Mouse (Mus musculus): ENCODE results near the gene Camta1. TPM values are rescaled to one million over a fixed set of nuclear protein-coding genes. Genes with fewer than 3 reads are reported as not detected.

Gene Camta1
- total RNA-seq, 4 experiments from 2014 or later, result 236 to 299 (median 267) TPM

DNA sequence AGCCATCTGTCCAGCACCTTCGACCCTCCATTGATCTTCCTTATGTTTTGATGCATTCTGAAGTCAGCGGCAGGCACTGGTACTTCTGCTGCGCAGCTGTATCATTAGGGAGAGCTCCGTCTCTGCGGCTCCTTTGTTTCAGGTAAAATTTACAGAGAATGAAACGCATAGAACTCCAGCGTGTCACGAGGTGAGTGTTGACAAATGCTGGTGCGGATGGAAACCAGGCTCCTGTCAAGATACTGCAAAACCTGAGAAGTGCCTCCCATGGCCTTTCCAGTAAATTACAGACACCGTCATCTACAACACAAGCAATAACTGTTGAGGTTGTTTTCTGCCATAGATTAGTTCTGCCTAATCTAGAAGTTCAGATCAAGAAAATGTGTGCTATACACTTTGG, 328.2 kb downstream of the Camta1 start:
- no peak for DNase-seq (ENCODE audit: low spot score in 2 of 2)

DNA sequence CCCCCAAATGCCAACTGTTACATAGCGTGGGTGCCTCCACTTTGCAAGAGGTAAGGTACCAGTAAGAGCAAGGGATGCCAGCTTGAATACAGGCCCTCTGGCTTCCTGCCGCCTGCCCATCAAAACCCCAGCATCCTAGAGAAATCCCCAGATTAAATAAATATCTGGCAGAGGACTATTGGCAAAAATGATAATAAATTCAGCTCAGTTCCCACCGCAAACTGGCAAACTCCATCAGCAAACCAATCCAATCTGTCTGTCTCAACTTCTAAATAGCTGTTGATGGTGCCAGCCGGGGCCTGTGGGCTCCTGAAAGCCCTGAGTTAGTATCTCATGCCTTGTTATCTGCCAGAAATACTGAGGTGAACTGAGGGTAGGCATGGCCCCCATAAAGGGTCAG, 333.2 kb downstream of the Camta1 start:
- no peak for DNase-seq (ENCODE audit: low spot score in 2 of 2)

DNA sequence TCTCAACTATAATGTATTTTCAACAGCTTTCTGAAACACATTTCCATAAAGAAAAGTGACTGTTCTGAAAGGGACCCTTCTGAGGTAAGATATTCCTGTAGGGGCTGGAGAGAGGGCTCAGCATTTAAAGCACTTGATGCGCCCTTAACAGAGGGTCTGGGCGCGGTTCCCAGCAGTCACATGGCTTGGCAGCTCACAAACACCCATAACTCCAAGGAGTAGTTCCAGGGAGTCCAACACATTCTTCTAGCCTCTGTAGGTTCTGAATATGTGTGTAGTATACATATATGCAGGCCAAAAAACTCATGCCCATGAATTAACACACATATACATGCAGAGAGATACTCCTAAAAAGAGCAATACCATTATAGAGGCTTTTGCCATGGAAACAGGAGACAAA, 333.9 kb downstream of the Camta1 start:
- DNase-seq (ENCODE audit: low spot score in 2 of 2), result no peak

DNA sequence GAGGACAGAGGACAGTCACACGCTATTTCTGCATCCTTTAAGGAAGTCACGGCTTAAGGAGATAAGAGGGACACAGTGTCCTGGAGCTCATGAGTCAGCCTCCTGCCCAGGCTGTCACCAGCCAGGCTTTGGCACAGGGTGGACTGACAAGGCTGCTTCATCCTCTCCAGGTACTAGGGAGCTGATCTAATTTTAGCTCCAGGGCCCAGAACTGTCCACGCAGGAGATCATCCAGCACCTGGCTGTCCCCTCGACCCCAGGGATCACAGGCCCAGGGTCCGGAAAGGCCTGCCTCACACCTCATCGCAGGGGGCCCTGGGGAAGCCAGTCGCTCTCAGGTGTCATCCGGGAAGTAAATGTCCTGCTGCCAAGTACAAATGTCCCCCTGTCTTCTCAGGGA, 341.6 kb downstream of the Camta1 start:
- DNase-seq (ENCODE audit: low spot score in 2 of 2), result no peak

DNA sequence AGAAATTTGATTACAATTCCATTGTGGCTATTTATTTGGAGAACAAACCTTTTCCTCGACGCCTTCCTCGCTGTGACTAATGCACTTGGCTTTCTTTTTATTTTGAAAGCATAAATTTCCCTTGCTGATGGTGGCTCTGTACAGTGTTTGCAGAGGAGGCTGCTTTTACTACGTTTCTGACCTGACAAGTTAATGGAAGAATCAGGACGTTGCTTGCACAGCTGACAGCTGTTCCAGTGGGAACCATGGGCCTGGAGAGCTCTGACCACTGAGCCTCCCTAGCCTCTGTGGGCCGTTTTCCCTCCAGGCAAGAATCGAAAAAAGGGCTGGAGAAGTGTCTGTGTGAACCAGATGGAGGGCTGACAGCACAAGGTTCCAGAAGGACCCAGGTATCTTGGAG, 342.7 kb downstream of the Camta1 start:
- DNase-seq (ENCODE audit: low spot score in 2 of 2), result no peak

DNA sequence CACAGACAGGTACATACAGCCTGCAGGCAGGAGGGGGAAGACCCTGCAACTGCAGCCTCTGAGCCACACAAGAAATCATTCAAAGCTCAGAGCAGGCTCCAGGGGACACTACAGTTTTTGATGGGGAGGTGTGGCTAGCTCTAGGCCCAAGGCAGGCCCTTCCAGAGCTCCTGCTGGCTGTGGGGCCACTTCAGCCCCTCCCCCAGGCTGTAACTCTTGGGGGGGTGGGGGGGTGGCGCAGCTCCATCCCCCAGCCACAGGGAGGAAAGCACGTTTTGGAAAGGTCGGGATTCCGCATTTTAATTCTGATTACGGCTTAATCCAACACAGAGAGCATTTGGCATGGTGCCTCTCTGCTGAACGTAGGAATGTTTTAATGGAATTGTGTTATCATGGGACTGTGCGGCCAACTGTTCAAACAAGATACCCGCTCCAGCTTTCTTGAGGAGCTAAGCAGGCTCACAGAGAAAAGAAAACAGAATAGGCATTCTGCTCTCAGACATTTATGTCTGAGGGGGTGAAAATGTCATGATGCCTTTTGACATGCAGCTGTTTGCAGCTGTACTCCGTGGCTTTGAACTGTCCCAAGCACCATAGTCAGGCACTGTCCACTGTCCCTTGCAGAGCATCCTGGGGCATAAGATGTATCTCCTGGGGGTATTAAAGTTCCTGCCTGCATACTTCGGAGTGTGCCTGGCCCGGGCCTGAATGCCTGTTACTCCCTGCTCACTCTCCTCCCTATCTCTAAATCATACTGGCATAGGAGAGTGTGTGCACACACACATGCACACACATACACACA, 344.5 kb downstream of the Camta1 start:
- DNase-seq (ENCODE audit: low spot score in 2 of 2), result peak in 1 of 2 experiments; percentile 31

DNA sequence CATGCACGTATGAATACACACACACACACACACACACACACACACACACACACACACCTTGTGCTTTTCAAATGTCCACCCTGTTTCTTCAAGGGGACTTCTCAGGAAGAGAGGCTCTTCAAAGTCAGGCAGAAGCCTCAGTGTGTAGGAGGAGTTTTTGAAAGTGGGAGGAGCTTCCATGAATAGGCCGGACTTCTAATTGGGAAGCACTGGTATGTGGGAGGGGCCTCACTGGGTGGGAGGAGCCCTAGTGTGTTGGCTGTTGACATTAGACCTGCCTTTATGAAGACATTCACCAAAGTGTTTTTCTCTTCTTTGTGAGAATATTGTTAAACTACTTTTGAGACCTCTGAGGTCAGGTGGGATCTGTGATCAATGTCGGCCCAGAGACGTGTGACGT, 346.4 kb downstream of the Camta1 start:
- DNase-seq (ENCODE audit: low spot score in 2 of 2), result no peak

DNA sequence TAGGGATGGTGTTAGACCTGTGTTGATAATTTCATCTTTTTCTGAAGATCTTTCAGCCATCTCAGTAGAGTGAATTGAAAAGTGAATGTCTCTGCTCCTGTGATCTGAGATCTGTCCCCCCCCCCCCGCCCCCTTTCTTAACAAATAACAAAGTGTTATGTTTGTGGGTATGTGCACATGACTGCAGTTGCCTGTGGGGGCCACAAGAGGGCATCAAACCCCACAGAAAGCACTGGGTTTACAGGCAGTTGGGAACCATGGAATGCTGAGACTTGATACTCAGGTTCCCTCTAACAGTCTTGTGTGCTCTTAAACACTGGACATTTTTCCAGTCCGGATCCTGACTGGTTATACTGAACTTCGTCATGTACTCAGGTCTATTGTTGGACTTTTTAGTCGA, 350.6 kb downstream of the Camta1 start:
- DNase-seq (ENCODE audit: low spot score in 2 of 2), result no peak

DNA sequence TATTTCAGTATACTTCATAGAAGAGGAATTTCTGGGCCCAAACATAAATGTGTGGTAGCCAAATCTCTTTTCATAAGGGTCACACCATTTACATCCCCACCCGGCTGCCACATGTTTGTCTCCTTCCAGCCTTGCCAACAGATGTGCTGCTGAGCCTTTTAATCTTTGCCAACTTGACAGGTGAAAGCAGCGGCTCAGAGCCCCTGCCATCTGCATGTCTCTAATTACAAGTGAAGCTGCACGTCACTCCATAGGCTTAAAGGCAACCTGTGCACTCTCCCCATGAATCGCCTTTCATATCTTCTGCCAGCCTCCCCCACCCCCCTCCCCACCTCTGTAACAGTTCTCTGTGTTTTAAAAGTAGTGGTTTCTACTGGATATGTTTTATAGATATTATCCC, 351.3 kb downstream of the Camta1 start:
- no peak for DNase-seq (ENCODE audit: low spot score in 2 of 2)

DNA sequence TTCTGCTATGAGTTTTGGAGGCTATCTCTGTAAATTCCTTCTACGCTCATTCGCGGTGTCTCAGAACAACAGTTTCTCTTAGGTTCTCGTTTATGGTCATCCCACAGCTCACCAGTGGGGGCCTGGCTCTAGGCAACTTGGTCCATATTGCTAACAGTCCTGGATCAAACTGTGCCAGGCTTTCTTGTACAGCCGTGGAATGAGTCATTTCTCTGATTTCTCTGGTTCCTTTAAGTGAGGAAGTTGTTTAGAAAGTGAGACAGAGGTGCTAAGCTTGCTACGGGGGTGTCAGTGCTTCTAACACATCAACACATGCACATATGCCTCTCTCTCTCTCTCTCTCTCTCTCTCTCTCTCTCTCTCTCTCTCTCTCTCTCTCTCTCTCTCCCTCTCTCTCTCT, 355.0 kb downstream of the Camta1 start:
- DNase-seq (ENCODE audit: low spot score in 2 of 2), result no peak

DNA sequence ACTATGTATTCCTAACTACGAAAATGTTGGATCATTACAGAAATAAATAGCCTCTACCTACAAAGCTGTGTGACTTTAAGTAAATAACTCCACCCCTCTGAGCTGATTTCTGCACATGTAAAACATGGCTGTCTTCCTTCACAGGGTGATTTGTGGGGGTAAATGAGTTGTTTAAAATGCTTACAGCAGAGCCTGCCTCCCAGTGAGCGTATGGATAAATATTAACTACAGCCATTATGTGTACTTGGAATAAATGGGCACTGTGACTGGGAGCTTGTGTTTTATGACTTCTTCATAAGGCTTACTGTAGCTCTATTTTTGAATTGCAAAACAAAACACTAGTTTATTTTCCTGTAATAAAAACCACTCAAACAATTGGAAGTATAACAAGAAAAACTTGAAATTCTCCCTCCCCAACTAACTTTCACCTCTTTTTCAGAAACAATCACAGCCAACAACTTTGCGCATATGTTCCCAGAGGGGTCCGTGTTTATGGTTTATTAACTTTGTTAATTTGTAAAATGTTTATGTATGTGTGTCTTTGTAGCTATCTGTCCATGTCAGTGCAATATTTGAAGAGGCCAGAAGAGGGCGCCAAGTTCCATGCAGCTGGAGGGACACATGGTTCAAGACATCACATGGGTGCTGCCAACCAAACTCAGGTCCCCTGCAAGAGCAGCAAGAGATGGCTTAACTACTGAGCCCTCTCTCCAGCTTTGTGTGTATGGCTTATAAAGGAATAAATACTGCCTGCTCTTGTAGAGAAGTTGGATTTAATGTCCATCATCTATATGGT, 363.0 kb downstream of the Camta1 start:
- DNase-seq (ENCODE audit: low spot score in 2 of 2), result no peak

DNA sequence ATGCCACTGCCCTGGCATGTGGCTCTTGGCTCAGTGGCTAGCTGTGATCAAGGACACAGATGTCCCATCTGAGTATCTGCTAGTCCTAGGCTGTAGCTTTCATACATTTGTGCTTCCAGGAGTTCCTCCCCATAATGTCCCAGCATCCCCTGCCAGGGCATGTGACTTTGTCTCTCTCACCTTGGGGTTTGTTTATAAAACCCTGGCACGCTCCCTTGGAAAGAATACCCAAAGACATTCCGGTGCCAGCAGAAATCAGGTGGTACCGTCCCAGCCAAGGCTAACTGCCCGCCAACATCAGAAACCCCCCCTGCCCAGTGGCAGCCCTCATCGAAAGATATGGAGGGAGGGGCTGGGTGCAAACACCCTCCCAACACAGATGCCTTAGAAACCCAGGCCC, 365.1 kb downstream of the Camta1 start:
- DNase-seq (ENCODE audit: low spot score in 2 of 2), result no peak

DNA sequence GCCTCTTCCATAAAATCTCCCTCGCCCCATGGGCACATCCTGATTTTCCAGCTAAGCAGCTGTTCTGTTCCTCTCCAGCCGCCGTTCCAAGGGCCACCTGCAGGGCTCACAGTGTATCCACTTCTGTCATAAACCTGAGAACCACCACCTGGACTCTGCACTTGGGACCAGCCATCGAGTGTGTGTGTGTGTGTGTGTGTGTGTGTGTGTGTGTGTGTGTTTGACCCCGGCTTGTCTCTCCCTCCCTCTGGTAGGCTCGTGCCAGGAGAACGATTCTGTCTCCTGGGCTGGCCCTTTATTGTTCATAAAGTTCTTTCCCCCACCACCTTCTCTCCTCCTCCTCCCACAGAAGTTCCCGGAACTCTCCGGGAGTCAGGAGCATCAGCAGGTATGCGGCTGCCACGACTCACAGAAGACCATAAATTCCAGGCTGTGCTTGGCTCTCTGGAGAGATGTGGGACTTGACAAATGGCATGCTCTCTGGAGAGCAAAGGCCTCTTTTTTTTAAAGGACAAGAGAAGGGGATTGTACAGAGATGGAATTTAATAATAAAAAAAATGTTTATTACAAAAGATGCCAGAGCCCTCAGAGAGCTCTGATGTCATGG, 366.3 kb downstream of the Camta1 start:
- no peak for DNase-seq (ENCODE audit: low spot score in 2 of 2)

DNA sequence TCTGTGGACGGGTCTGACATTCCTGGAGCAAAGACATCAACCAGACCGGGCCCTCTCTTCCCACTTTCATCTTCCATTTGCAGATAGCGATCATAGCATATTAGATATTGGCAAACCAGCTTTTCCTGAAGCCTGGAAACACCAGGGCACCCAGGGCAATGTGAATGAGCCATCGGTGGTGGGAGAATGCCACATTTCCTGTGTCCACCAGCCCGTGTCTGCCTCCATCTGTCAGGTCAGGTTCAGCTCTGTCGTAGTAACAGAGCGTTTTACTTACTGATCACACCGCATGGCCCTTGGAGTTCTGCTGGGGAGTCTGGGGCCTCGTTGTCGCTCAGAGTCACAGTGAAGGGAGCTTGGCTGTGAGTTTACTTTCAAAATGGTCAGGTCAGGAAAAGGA, 368.9 kb downstream of the Camta1 start:
- no peak for DNase-seq (ENCODE audit: low spot score in 2 of 2)

DNA sequence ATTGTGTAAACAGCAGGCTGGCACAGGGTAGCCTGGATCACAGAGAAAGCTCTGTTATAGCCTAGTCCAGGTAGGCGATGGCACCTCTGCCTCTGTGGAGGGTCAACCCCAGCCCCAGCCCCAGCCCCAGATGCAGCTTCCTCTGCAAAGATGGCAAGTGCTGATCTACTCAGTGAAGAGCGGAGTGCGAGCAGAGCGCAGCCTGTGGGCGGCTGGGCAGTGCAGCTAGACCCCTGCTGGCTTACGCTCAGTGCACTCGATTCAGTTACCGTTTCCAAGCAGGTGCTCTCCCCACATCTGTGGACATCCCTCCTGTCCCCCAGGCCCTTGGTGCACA, 377.7 kb downstream of the Camta1 start:
- DNase-seq (ENCODE audit: low spot score in 2 of 2), result no peak

DNA sequence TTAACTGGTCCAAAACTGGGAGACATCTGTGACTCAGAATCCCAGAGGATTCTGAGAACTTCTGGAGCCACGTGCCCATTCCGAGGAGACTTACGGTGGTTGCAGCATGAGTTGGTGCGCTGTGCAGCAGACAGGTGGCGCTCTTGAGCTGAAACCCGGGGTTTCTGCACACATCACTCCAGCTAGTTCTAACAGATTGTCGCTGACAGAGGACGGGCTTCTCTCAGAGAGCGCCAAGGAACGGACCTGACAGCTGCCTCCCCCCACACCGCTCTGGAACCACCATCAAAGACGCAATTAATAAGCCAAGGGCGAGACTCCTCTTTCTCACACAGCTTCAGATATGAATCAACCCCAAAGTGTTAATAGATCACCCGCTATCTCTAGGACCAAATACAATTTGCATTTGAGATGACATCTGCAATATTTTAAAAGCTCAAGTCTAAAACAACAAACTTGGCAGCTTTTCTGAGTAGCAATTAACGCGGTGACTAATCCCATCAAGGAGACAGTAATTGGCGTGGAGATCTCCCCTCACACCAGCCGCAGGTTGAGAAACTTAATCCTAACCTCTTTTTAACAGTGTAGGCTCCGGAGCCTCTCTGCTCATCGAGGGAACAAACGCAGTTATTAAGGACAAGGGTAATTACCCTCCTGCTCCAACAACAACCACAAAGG, 378.2 kb downstream of the Camta1 start:
- peak; percentile 39 to 70 for DNase-seq (ENCODE audit: low spot score in 2 of 2)

DNA sequence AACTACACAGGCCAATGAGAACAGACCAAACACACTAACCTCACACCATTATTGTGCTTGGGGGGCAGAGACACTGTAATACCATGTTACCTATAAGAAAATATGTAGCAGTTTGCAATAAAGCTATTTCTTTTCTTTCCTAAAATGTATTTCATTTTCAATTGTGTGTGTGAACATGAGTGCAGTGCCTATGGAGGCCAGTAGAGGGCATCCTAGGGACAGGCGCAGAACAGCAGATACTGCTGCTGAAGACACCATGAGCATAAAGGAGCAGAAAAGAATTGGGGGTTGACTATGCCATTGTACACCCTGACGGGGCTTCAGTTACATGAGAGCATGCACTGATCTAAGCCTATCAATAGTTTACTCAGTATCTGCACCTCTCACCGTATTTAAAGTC, 380.7 kb downstream of the Camta1 start:
- DNase-seq (ENCODE audit: low spot score in 2 of 2), result no peak

DNA sequence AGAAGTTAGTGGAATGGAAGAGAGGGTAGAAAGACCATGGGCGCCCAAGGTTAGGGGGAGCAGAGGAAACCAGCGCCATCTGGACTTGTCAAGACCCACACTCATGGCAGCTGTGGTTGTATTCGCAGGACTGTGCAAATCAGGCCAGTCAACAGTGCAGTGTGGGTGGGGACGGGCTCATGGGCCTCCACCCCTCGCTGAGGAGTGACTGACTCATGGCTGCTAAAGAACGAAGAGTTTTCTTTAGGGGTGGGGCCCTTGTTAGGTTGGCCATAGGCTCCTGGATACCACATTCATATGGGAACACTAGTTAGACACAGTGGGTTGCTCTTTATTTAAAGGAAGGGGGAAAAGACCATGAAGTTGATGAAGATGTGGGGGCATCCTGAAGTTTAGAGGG, 383.7 kb downstream of the Camta1 start:
- no peak for DNase-seq (ENCODE audit: low spot score in 2 of 2)

DNA sequence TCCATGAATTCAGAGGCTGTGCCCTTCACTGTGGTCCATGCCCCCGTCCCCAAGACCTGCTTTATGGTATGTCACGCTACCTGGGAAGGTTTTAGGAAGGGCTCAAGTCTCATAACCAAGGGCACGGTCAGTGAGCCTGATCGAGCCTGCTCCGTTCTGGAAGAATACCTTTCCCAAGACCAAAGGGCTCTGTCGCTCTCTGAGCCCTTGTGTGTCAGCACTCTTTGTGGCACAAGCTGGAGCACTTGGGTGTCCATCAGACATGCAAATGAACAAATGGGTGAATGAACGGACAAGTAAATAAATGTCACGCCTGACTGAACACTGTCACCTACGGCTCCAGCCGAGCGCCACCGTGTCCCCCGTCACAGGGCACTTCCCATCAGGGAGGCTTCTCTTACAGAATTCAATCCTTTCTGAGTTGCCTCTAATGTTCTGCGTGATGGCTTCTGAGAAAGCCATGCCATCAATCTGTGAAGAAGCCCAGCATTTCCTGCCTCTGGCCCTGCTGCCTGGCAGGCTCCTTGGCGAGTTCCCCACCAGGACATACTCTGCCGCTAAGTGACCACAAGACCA, 386.7 kb downstream of the Camta1 start:
- DNase-seq (ENCODE audit: low spot score in 2 of 2), result no peak

DNA sequence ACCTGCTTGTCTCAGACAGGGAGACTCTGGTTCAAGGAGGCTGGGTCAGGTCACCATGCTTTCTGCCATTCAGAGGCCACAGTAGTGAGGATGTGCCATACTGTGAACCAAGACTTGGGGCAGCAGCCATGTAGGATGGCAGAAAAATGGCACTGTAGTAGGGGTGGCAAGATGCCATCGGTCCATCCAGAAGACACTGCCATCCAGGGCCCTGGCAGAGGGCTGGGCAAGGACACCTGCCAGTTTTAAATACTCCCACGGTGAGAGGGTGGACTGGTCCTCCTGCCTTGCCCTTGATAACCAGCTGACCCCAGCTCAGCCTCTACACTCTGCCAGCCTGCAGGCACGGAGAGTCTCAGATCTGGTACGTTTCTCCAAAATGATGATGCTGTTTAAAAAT, 389.8 kb downstream of the Camta1 start:
- no peak for DNase-seq (ENCODE audit: low spot score in 2 of 2)

DNA sequence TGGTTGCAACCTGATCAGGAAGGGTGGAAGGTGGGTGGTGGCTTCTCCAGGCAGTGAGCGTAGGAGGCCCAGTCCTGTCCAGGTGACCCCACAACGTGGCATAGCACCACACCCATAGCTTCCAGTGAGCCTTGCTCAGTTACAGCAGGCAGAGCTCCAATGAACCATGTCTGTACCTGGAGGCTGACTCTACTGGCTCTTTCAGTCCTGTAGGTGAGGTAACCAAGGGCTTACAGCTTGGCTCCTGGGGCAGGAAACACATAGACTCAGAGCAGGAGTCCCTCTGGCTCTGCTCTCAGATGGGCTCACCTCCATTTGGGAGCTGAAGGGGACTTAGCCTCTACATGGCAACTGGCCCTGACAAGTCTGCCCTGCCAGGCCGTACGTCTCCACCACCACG, 393.3 kb downstream of the Camta1 start:
- DNase-seq (ENCODE audit: low spot score in 2 of 2), result no peak

DNA sequence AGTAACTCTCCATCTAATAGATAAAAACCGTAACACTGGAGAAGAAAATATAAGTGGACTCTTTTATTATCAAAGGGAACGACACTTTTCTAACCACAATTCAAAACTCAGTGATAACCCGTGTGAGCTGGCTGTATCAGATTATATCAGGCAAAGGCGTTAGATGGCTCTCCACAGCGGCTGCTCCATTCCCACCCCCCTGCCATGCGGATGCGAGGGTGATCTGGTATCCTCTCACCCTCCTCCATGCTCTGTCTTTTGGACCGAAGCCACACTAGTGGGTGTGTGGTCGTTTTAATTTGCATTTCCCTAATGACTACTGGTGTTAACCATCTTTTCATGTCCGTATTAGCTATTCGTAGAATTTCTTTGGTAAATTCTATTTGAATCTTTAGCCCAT, 403.0 kb downstream of the Camta1 start:
- DNase-seq (ENCODE audit: low spot score in 2 of 2), result no peak
